Mouse (Mus musculus): Measurements from ENCODE around the gene Zfp119b. TPM values are rescaled to one million over a fixed set of nuclear protein-coding genes. Genes with fewer than 3 reads are reported as not detected.
"Not testable (repeated sequence)": the region's sequence is repeated elsewhere in the genome, so short reads cannot be mapped to it uniquely, and the experiment has no call there.

Gene Zfp119b
- total RNA-seq, 1 experiment from 2014 or later = 4.6 TPM

- no peak for DNase-seq
Observed at GRCm38 (mm10) chr17:55957726-55958583, 8.7 kb upstream of the Zfp119b start.

DNA sequence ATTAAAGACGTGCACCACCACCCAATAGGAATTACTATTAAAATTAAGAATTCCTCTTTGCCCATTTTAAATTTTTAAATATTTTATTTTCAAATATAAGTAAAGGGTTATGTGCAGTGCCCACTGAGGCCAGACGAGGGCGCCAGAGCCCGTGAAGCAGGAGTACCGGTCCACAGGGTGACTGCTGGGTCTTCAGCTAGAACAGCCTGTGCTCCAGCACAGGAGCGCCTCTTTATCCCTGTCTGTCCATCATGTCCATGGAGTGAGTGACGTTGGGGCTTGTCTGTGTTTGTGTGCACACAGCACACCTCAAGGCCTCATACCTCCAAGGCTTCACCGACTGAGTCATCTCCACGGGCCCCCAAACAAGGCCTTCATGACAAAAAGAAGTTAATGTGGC, 7.9 kb upstream of the Zfp119b start:
- peak; percentile 81 for DNase-seq

DNA sequence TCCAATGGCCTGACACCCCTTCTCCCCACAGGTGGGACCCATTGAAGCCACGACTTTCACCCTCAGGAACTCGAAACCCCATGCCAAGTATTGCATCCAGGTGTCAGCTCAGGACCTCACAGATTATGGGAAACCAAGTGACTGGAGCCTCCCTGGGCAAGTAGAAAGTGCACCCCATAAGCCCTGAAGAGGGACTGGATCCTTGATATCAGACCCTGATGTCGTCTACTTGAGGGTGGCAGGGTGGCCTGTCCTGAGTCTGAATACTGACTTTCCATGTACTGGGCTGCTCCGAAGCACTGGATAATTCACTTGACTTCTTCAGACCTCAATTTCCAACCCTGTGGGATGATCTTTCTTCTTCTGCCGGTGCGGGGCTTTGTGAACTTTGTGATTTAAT, 7.3 kb upstream of the Zfp119b start:
- DNase-seq = no peak

DNA sequence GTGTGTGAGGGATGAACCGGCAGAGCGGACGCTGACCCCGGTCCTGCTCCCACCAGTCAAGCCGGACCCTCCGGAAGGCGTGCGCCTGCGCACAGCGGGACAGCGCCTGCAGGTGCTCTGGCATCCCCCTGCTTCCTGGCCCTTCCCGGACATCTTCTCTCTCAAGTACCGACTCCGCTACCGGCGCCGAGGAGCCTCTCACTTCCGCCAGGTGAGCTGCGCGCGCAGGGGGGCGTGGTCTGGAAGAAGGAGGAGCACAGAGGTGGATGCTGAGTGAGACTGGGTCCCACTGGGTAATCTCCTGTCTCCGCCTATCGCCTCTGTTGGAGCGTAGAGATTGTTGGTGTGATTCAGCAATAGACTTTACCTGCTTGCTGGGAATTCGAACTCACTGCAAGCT, 6.8 kb upstream of the Zfp119b start:
- DNase-seq = peak; percentile 66

- no peak for DNase-seq
Observed at GRCm38 (mm10) chr17:55954229-55954628, 4.9 kb upstream of the Zfp119b start.

DNA sequence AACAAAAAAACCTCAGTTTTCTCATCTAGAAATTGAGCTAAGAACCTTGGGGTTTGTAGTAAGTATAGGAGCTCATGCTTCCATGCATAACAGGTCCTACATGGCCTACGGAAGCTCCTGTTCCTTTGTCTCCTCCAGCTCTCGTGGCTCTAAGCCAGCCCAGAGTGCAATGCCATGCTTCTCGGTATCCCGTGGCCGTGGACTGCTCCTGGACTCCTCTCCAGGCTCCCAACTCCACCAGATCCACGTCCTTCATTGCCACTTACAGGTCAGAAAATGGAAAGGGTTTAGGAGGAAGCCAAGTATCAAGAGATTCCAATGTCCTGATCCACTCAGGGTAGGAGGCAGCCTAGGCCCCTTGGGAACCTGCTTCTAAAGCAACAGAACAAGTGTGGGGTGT, 4.5 kb upstream of the Zfp119b start:
- no peak for DNase-seq

DNA sequence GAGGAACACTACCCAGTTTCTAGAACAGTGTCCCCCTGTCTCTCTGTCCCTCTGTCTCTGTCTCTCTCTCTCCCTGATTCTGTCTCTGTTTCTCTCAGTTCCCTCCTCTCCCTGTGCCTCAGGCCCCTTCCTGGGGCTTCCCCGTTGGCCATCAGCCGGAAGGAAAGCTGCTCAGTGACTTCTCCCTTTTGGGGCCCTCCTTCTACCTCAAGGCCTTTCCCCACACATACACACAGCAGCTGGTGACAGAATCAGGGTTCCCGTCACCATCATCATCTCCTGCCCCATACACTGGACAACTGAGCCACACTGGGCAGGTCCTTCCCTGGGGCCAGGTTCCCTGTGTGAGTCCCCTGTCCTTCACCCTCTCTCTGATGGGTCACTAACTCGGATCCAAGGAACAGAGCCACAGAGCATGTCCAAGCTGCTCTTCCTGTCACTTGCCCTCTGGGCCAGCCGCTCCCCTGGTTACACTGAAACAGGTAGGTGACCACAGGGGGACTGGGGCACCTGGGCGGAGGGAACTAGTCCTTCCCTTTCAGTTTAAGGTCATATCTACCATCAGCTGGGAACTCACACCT, 3.2 kb upstream of the Zfp119b start, which contains the start of gene Ebi3:
Gene Ebi3, plus strand, starts transcription at position 194 of the 581 bp plus-strand sequence.
- DNase-seq = no peak

GRCm38 (mm10) chr17:55952041-55952440, 2.7 kb upstream of the Zfp119b start:
- no peak for DNase-seq

GRCm38 (mm10) chr17:55950601-55951000, 1.3 kb upstream of the Zfp119b start:
- no peak for DNase-seq

- no peak for DNase-seq
Observed at GRCm38 (mm10) chr17:55948647-55949046, 653 bp downstream of the Zfp119b start.

- DNase-seq = no peak
Observed at GRCm38 (mm10) chr17:55945696-55946095, 3.6 kb downstream of the Zfp119b start.

DNA sequence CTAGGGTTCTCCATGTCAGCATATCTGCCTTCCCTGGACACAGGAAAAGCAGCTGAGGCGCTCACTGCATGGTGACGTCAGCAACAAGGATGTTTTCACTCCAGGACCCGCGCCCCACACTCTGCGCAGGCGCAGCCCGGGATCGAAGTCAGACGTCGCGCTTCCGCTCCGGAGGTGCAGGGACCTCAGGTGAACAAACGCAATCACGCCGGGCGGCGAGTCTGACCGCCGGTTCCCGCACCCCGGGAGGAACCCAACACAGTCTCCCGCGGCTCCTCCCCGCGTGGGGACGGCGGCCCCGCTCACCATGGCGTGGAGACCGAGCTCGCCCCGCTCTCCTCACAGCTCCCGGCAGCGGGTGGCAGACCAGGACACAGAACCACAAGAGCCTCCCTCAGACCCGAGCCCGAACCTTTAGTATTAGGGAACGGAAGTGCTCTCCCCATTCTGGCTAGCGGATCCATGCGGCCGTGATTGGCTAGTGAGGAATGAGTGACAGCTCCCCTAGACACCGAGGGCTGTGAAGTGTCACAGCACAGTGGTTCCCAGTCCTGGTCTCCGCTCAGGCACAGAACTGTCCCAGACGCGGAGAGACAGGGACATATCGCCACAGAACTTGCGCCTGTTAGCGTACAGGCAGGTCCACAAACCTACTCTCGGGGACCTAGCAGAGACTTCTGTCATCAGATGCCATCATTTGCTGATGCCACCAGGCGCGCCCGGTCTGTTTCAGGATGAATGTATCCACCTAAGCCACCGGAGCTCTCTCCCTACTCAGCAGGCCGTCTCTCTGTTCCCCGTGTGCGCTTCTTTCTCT, 4.2 kb downstream of the Zfp119b start:
- peak; percentile 90 for DNase-seq

- not testable (repeated sequence) for DNase-seq
Observed at GRCm38 (mm10) chr17:55944387-55944865, 4.9 kb downstream of the Zfp119b start.

- no peak for DNase-seq
Observed at GRCm38 (mm10) chr17:55933191-55933590, 16.1 kb downstream of the Zfp119b start.

DNA sequence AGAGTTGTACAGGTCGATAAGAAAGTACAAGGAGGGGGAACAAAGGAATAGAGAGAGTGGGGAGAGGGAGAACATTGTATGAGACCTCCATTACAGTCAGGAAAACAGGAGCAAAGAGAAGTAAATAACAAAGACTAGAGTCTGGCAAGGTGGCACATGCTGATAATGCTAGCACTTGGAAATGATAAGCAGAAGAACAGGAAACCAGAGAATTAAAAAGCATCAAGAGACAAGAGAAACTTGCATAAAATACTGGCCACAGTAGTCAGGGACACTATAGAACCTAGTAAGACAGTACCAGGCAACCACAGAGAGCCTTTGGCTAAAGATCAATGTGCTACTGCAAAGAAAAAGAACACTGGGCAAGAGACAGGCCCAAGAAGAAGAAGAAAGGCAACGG, 16.7 kb downstream of the Zfp119b start:
- DNase-seq = no peak

DNA sequence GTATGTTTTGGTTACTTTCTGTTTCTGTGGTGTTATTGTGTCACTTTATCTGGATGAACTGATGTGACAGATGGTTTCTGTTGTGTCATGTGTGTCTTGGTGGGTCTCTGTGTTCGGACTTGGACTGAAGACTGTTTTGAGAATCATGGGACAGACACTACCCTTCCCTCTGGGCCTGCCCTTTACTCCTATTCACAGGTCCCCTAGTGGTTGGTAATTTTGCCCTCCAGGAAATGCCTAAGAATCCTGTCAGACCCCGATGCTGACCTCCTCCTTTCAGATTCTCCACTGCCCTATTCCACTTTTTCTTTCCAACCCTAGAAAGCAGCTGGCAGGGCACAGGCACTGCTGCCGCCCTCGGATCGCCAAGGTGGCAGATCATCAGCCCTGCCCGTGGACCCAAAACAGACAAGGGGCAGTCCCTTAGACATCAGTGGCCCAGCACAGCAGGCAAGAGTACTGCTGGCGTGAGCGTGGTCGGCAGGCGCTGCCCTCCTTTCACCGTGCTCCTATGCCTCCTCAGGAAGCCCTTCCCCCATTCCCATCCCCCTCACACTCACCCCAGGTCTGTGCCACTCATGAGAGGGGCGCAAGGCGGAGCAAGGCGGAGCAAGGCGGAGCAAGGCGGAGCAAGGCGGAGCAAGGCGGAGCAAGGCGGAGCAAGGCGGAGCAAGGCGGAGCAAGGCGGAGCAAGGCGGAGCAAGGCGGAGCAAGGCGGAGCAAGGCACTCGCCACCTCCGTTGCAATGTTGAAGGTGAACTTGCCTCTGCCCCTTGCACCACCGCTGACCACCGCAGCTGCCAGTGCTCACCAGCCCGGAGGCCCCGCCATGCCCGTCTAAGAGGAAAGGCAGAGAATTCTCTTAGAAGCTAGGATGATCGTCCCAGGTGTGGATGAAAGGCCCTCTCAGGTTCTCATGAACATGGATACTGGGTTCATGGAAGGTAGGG, 17.5 kb downstream of the Zfp119b start:
- peak; percentile 41 for DNase-seq

DNA sequence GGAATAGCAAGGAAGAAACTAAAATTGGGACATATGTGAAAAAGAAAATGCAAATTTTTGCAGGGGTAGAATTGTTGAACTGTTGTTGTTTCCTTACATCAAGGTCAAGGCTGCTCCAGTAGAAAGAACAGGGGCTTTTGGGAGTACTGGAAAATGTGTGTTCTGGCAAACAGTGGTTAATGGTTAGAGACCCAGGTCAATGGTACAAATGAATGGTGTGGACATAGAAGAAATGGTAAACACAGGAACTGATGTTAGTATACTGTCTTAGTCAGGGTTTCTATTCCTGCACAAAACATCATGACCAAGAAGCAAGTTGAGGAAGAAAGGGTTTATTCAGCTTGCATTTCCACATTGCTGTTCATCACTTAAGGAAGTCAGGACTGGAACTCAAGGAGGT, 42.6 kb downstream of the Zfp119b start:
- DNase-seq = no peak

- DNase-seq = no peak
Observed at GRCm38 (mm10) chr17:55904131-55904530, 45.2 kb downstream of the Zfp119b start.

DNA sequence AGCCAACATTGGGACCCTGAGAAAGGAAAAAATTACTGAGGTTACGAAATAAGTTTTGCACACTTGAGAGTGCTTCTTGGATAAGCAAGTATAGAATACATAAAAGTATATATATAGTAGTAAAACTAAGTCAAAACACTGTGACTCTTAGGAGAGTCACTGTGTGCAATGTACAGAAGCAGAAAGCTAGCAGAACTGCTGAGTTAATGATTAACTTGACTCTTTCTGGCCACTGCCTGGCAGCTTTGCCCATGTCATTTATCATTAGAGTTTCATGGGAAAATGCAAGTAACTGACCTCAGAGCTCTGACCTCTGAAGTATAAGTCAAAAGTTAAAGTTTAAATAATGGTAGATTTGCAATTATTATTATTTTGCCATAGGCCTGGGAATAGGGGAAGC, 45.6 kb downstream of the Zfp119b start:
- DNase-seq = no peak

GRCm38 (mm10) chr17:55903087-55903486, 46.2 kb downstream of the Zfp119b start:
- no peak for DNase-seq

- DNase-seq = not testable (repeated sequence)
Observed at GRCm38 (mm10) chr17:55892406-55892955, 56.8 kb downstream of the Zfp119b start.
